ENCODE assay signal across 15 mouse cellular contexts in genomic region chr2:156603671-156604070, GRCm38 (mm10).
"Had no signal": no experiment of that assay in that cellular context is flagged by ENCODE, and none has a peak within 500 bp of the region (broad histone marks: within the 10 kb centered on the region; RNA-seq: fewer than 3 reads in every experiment).

No protein-coding gene starts in this region.

- H3K4me1 ChIP-seq: neural tube, embryonic 15.5 days; stomach, embryonic 15.5 days had no signal

- H3K27me3 ChIP-seq: neural tube, embryonic 15.5 days; stomach, embryonic 15.5 days had no signal

- DNase-seq: retina, postnatal 1 day; right cerebral cortex, adult 18-20 months; right cerebral cortex, postnatal 14 days; right cerebral cortex, postnatal 25 days; right cerebral cortex, postnatal 4 days; spleen, adult 18-20 months; thymus, adult 18-20 months; thymus, adult 2 months; thymus, postnatal 14 days; thymus, postnatal 25 days; thymus, postnatal 36 days; thymus, postnatal 4 days had no signal

- H3K9me3 ChIP-seq: neural tube, embryonic 15.5 days; stomach, embryonic 15.5 days had no signal

- H3K27ac ChIP-seq: neural tube, embryonic 15.5 days; stomach, embryonic 15.5 days; stomach, postnatal 0 days had no signal

- H3K9ac ChIP-seq: neural tube, embryonic 15.5 days; stomach, embryonic 15.5 days had no signal

- H3K36me3 ChIP-seq: neural tube, embryonic 15.5 days; stomach, embryonic 15.5 days had no signal

- H3K4me2 ChIP-seq: neural tube, embryonic 15.5 days; stomach, embryonic 15.5 days had no signal

- H3K4me3 ChIP-seq: neural tube, embryonic 15.5 days; stomach, embryonic 15.5 days had no signal
